ENCODE assay signal across 8 mouse cellular contexts in genomic region chr17:34109038-34109805, GRCm38 (mm10). TPM values are rescaled to one million over a fixed set of nuclear protein-coding genes. Genes with fewer than 3 reads are reported as not detected.
A peak's percentile ranks its signal among the peaks of the same experiment; 100 is the strongest.
DNase-seq lines count a peak whose midpoint lies in the region; ATAC-seq and TF ChIP-seq lines count a peak whose summit lies in the region.
"Had no signal": no experiment of that assay in that cellular context is flagged by ENCODE, and none has a peak within 500 bp of the region (broad histone marks: within the 10 kb centered on the region; RNA-seq: fewer than 3 reads in every experiment).

No protein-coding gene starts in this region.

- H3K36me3 ChIP-seq in limb, embryonic 12.5 days = peaks cover 60% of the 10 kb centered on the region
- H3K36me3 ChIP-seq in limb, embryonic 10.5 days = peaks cover 62% of the 10 kb centered on the region

- ATAC-seq in limb, embryonic 12.5 days (ENCODE audit: insufficient number of reproducible peaks, insufficient read depth, low FRiP score, low TSS enrichment, low read depth) = no peak
- ATAC-seq in granulocyte monocyte progenitor cell, adult 5-6 weeks (replicated peaks; ENCODE audit: poor library complexity, severe bottlenecking) = peak; percentile 7; the same call in 1 of the 2 replicates
- ATAC-seq in neutrophil, adult 5-6 weeks (ENCODE audit: extremely low read depth, insufficient number of reproducible peaks, low FRiP score, poor library complexity, severe bottlenecking) = peak; percentile 33; the same call in 1 of the 2 replicates

- H3K4me2 ChIP-seq in limb, embryonic 12.5 days = no peak overlapping the region

- no peak overlapping the region for H3K4me3 ChIP-seq in limb, embryonic 12.5 days (replicated peaks)
- no peak overlapping the region for H3K4me3 ChIP-seq in limb, embryonic 10.5 days
- H3K4me3 ChIP-seq in bone marrow, adult 2 months (replicated peaks; ENCODE audit: control insufficient read depth, low read depth, low read length) = no peak overlapping the region

- TF ChIP-seq POLR2A in bone marrow, adult 2 months (IDR thresholded peaks at IDR 0.05; ENCODE audit: borderline replicate concordance, control insufficient read depth, low read depth, low read length) = no peak

- H3K4me1 ChIP-seq in limb, embryonic 12.5 days (replicated peaks) = 0 out of 2 replicates have a peak, but pooled peaks cover 5% of the 10 kb centered on the region
- 0 out of 2 replicates have a peak, but pooled peaks cover 5% of the 10 kb centered on the region for H3K4me1 ChIP-seq in limb, embryonic 10.5 days
- no peaks in the 10 kb centered on the region for H3K4me1 ChIP-seq in bone marrow, adult 2 months (ENCODE audit: control insufficient read depth, insufficient read depth, low read length)

- 0 out of 2 replicates have a peak, but pooled peaks cover 5% of the 10 kb centered on the region for H3K9me3 ChIP-seq in limb, embryonic 12.5 days
- H3K9me3 ChIP-seq in limb, embryonic 10.5 days (replicated peaks) = no peaks in the 10 kb centered on the region

- H3K9ac ChIP-seq in limb, embryonic 12.5 days (replicated peaks) = no peak overlapping the region

- H3K27me3 ChIP-seq in limb, embryonic 12.5 days = no peaks in the 10 kb centered on the region
- H3K27me3 ChIP-seq in limb, embryonic 10.5 days (ENCODE audit: low read depth, poor library complexity, severe bottlenecking) = no peaks in the 10 kb centered on the region

- 81% methylated on average over 14 of the region's 14 CpGs for WGBS in limb, embryonic 12.5 days
- WGBS in limb, embryonic 10.5 days = 88% methylated on average over 14 of the region's 14 CpGs
- 73% methylated on average over 14 of the region's 14 CpGs for WGBS in bone marrow, adult 2 months

- peak; percentile 25; the same call in 1 of the 2 replicates for TF ChIP-seq CTCF in bone marrow, adult 2 months (IDR thresholded peaks at IDR 0.05; ENCODE audit: control insufficient read depth, insufficient read depth, low read length)

- H3K27ac ChIP-seq in limb, embryonic 12.5 days = peak overlapping the region; percentile 59; the same call in 1 of the 2 replicates
- H3K27ac ChIP-seq in limb, embryonic 10.5 days = no peak overlapping the region
- H3K27ac ChIP-seq in bone marrow, adult 2 months (ENCODE audit: control insufficient read depth, insufficient read depth, low read depth, low read length, poor library complexity) = no peak overlapping the region

- DNase-seq in limb, embryonic 10.5 days (ENCODE audit: low spot score) = no peak
- DNase-seq in gastrocnemius, postnatal 14 days = no peak
- no peak for DNase-seq in heart, postnatal 36 days
- DNase-seq: kidney, postnatal 4 days had no signal

- intact Hi-C loops in gastrocnemius, postnatal 14 days (cut with DNase I; ENCODE audit: low total_unique reads) = no loop called here
- intact Hi-C loops in heart, postnatal 36 days (cut with DNase I) = loop anchor here (5.0 kb wide), 1 partner anchor 38 kb away; no protein-coding TSS in a partner anchor

RNA-seq across cellular contexts. Expression of gene H2-DMa, which starts 10.1 kb away (rescaled TPM):
- polyA plus RNA-seq in limb, embryonic 12.5 days (2016; fragmentation: Nextera tagmentation; extraction: Ambion mirVana) = 11.1 and 13.2 TPM in 2 replicates
- 4.2 and 5.3 TPM in 2 replicates for polyA plus RNA-seq in limb, embryonic 10.5 days (2016; fragmentation: Nextera tagmentation; extraction: Ambion mirVana)
- polyA plus RNA-seq in bone marrow, adult 2 months (2011; ENCODE audit: insufficient read depth, insufficient read length, low replicate concordance, missing spikeins) = 14.2 and 38.5 TPM in 2 replicates
- 97.2 and 116 TPM in 2 replicates for total RNA-seq in granulocyte monocyte progenitor cell, adult 5-6 weeks (2014; fragmentation: Nextera tagmentation)
- 40.2 and 41.8 TPM in 2 replicates for total RNA-seq in granulocyte monocyte progenitor cell, adult 5-6 weeks (2017)
- total RNA-seq in neutrophil, adult 5-6 weeks (2017) = 221 and 234 TPM in 2 replicates
- 1 to 10 TPM; 2.3 to 3.6 TPM for total RNA-seq in gastrocnemius, postnatal 14 days (2021)
- 1 to 10 TPM; 4.0 to 6.5 TPM for total RNA-seq in heart, postnatal 36 days (2021)

RNA-seq across cellular contexts. Expression of gene Brd2, which starts 13.2 kb away (rescaled TPM):
- 129 and 134 TPM in 2 replicates for polyA plus RNA-seq in limb, embryonic 12.5 days (2016; fragmentation: Nextera tagmentation; extraction: Ambion mirVana)
- 140 and 145 TPM in 2 replicates for polyA plus RNA-seq in limb, embryonic 10.5 days (2016; fragmentation: Nextera tagmentation; extraction: Ambion mirVana)
- polyA plus RNA-seq in bone marrow, adult 2 months (2011; ENCODE audit: insufficient read depth, insufficient read length, low replicate concordance, missing spikeins) = 118 and 172 TPM in 2 replicates
- 165 and 218 TPM in 2 replicates for total RNA-seq in granulocyte monocyte progenitor cell, adult 5-6 weeks (2014; fragmentation: Nextera tagmentation)
- total RNA-seq in granulocyte monocyte progenitor cell, adult 5-6 weeks (2017) = 273 and 284 TPM in 2 replicates
- total RNA-seq in neutrophil, adult 5-6 weeks (2017) = 714 and 721 TPM in 2 replicates
- 10 to 100 TPM; 75.2 to 75.5 TPM for total RNA-seq in gastrocnemius, postnatal 14 days (2021)
- 10 to 100 TPM; 80.5 to 87.0 TPM for total RNA-seq in heart, postnatal 36 days (2021)

RNA-seq across cellular contexts. Expression of gene H2-Oa, which starts 17.1 kb away (rescaled TPM):
- 0.71 and 0.86 TPM in 2 replicates for polyA plus RNA-seq in limb, embryonic 12.5 days (2016; fragmentation: Nextera tagmentation; extraction: Ambion mirVana)
- 0.31 and 0.66 TPM in 2 replicates for polyA plus RNA-seq in limb, embryonic 10.5 days (2016; fragmentation: Nextera tagmentation; extraction: Ambion mirVana)
- polyA plus RNA-seq in bone marrow, adult 2 months (2011; ENCODE audit: insufficient read depth, insufficient read length, low replicate concordance, missing spikeins) = 3.9 and 6.3 TPM in 2 replicates
- total RNA-seq in granulocyte monocyte progenitor cell, adult 5-6 weeks (2014; fragmentation: Nextera tagmentation) = 6.4 and 15.0 TPM in 2 replicates
- 1.7 and 7.6 TPM in 2 replicates for total RNA-seq in granulocyte monocyte progenitor cell, adult 5-6 weeks (2017)
- 119 and 138 TPM in 2 replicates for total RNA-seq in neutrophil, adult 5-6 weeks (2017)
- not detected for total RNA-seq in gastrocnemius, postnatal 14 days (2021)
- total RNA-seq in heart, postnatal 36 days (2021) = not detected

RNA-seq across cellular contexts. Expression of gene H2-DMb2, which starts 33.9 kb away (rescaled TPM):
- 0.30 and 0.32 TPM in 2 replicates for polyA plus RNA-seq in limb, embryonic 12.5 days (2016; fragmentation: Nextera tagmentation; extraction: Ambion mirVana)
- polyA plus RNA-seq in limb, embryonic 10.5 days (2016; fragmentation: Nextera tagmentation; extraction: Ambion mirVana) = 0.18 and 0.40 TPM in 2 replicates
- polyA plus RNA-seq in bone marrow, adult 2 months (2011; ENCODE audit: insufficient read depth, insufficient read length, low replicate concordance, missing spikeins) = 24.3 and 38.9 TPM in 2 replicates
- total RNA-seq in granulocyte monocyte progenitor cell, adult 5-6 weeks (2014; fragmentation: Nextera tagmentation) = 3.2 and 3.6 TPM in 2 replicates
- total RNA-seq in granulocyte monocyte progenitor cell, adult 5-6 weeks (2017) = 3.8 and 7.1 TPM in 2 replicates
- total RNA-seq in neutrophil, adult 5-6 weeks (2017) = 699 and 729 TPM in 2 replicates
- under 1 TPM; 0.45 to 0.47 TPM for total RNA-seq in gastrocnemius, postnatal 14 days (2021)
- 1 to 10 TPM; 1.3 to 1.7 TPM for total RNA-seq in heart, postnatal 36 days (2021)

RNA-seq across cellular contexts. Expression of gene H2-DMb1, which starts 43.6 kb away (rescaled TPM):
- polyA plus RNA-seq in limb, embryonic 12.5 days (2016; fragmentation: Nextera tagmentation; extraction: Ambion mirVana) = 1.2 and 1.3 TPM in 2 replicates
- 0.18 and 0.51 TPM in 2 replicates for polyA plus RNA-seq in limb, embryonic 10.5 days (2016; fragmentation: Nextera tagmentation; extraction: Ambion mirVana)
- 42.1 and 59.8 TPM in 2 replicates for polyA plus RNA-seq in bone marrow, adult 2 months (2011; ENCODE audit: insufficient read depth, insufficient read length, low replicate concordance, missing spikeins)
- total RNA-seq in granulocyte monocyte progenitor cell, adult 5-6 weeks (2014; fragmentation: Nextera tagmentation) = 55.3 and 56.9 TPM in 2 replicates
- total RNA-seq in granulocyte monocyte progenitor cell, adult 5-6 weeks (2017) = 47.9 and 48.5 TPM in 2 replicates
- 278 and 300 TPM in 2 replicates for total RNA-seq in neutrophil, adult 5-6 weeks (2017)
- 1 to 10 TPM; 1.0 to 1.4 TPM for total RNA-seq in gastrocnemius, postnatal 14 days (2021)
- total RNA-seq in heart, postnatal 36 days (2021) = 1 to 10 TPM; 1.5 to 2.9 TPM

Comparison
In these comparisons a context has a peak if more than half of its experiments do, and no peak if none do; other contexts are left out.
1. RNA of gene H2-DMa, which starts 10.1 kb away (total RNA-seq): 221 to 234 TPM in neutrophil, adult 5-6 weeks and 40.2 to 116 TPM in granulocyte monocyte progenitor cell, adult 5-6 weeks; 4.0 to 6.5 TPM in heart, postnatal 36 days and 2.3 to 3.6 TPM in gastrocnemius, postnatal 14 days; every median in the first group is over 4 times any median in the second.